Mouse (Mus musculus) MEL (cell line): ENCODE data around the gene Thap11. TPM values are rescaled to one million over a fixed set of nuclear protein-coding genes. Genes with fewer than 3 reads are reported as not detected.

ENCODE experiments used
- DNase-seq: peaks from one replicate; pipeline ENCODE4 v3.0.0; 2011; ENCODE audit warnings: low read depth, low spot score
- H3K27ac ChIP-seq: 2 replicates; pipeline ENCODE4 v1.5.1; 2012; ENCODE audit warnings: low read depth, mild to moderate bottlenecking, control low read depth, low read length, moderate library complexity; ENCODE audit not compliant: control insufficient read depth
- H3K27me3 ChIP-seq, 2 experiments: fragments of 150-350 bp in 1 of 2; sonication (generic) in 1 of 2; 2 replicates each; pipeline ENCODE4 v1.6.1; 2012; ENCODE audit warnings: low read length in 2 of 2, mild to moderate bottlenecking in 2 of 2, improper control_type of control experiment in 1 of 2, moderate library complexity in 1 of 2; ENCODE audit not compliant: insufficient read depth in 2 of 2, control insufficient read depth in 1 of 2
- H3K36me3 ChIP-seq, 2 experiments: 2 replicates each; pipeline ENCODE4 v1.6.1; 2012 to 2014; ENCODE audit warnings: low read length in 2 of 2, improper control_type of control experiment in 1 of 2, inconsistent platforms in 1 of 2, mild to moderate bottlenecking in 1 of 2; ENCODE audit not compliant: insufficient read depth in 2 of 2, control insufficient read depth in 1 of 2
- H3K4me1 ChIP-seq, 2 experiments: fragments of 150-350 bp in 1 of 2; sonication (generic) in 1 of 2; 2 replicates each; pipeline ENCODE4 v1.6.1; 2012; ENCODE audit warnings: low read length in 2 of 2, improper control_type of control experiment in 1 of 2, mild to moderate bottlenecking in 1 of 2; ENCODE audit not compliant: insufficient read depth in 2 of 2, control insufficient read depth in 1 of 2
- H3K4me3 ChIP-seq, 2 experiments: fragments of 150-350 bp in 1 of 2; sonication (generic) in 1 of 2; 2 replicates each; pipeline ENCODE4 v1.5.1; 2012; ENCODE audit warnings: low read depth in 2 of 2, low read length in 2 of 2, mild to moderate bottlenecking in 2 of 2, moderate library complexity in 2 of 2, control low read depth in 1 of 2, improper control_type of control experiment in 1 of 2; ENCODE audit not compliant: control insufficient read depth in 1 of 2, insufficient read depth in 1 of 2
- H3K79me2 ChIP-seq: 2 replicates; pipeline ENCODE4 v1.6.1; 2012; ENCODE audit warnings: mild to moderate bottlenecking, low read length, moderate library complexity; ENCODE audit not compliant: control insufficient read depth, poor library complexity, insufficient read depth
- H3K9ac ChIP-seq: 2 replicates; pipeline ENCODE4 v1.6.1; 2012; ENCODE audit warnings: low read depth, mild to moderate bottlenecking, control low read depth, low read length, moderate library complexity; ENCODE audit not compliant: control insufficient read depth, poor library complexity, severe bottlenecking
- H3K9me3 ChIP-seq: fragments of 150-350 bp; sonication (generic); replicated peaks from 2 replicates; pipeline ENCODE4 v1.6.1; 2012; ENCODE audit warnings: mild to moderate bottlenecking, low read length, improper control_type of control experiment, moderate library complexity; ENCODE audit not compliant: insufficient read depth
- BHLHE40 ChIP-seq: IDR thresholded peaks from 2 replicates; pipeline ENCODE4 v1.6.1; 2012; ENCODE audit warnings: low read depth, mild to moderate bottlenecking, inconsistent platforms, low read length, improper control_type of control experiment, borderline replicate concordance
- CHD1 ChIP-seq: IDR thresholded peaks from 2 replicates; pipeline ENCODE4 v1.6.1; 2012; ENCODE audit warnings: low read depth, mild to moderate bottlenecking, inconsistent platforms, low read length, improper control_type of control experiment
- ELF1 ChIP-seq: IDR thresholded peaks from 2 replicates; pipeline ENCODE4 v1.6.1; 2014; ENCODE audit warnings: low read depth, mild to moderate bottlenecking, inconsistent platforms, low read length, improper control_type of control experiment, moderate library complexity
- EP300 ChIP-seq, 2 experiments: IDR thresholded peaks; 2 replicates each; pipeline ENCODE4 v1.6.1; 2011; ENCODE audit warnings: improper control_type of control experiment in 2 of 2, low read length in 2 of 2, low read depth in 1 of 2, mild to moderate bottlenecking in 1 of 2
- ETS1 ChIP-seq: IDR thresholded peaks from 2 replicates; pipeline ENCODE4 v1.6.1; 2012; ENCODE audit warnings: low read depth, mild to moderate bottlenecking, inconsistent platforms, low read length, improper control_type of control experiment, moderate library complexity
- GABPA ChIP-seq: IDR thresholded peaks from 2 replicates; pipeline ENCODE4 v1.6.1; 2012; ENCODE audit warnings: low read depth, mild to moderate bottlenecking, inconsistent platforms, low read length, improper control_type of control experiment, moderate library complexity
- KAT2A ChIP-seq: conservative IDR thresholded peaks from 2 replicates; pipeline ENCODE4 v1.6.1; 2012; ENCODE audit warnings: low read depth, low read length, improper control_type of control experiment, inconsistent platforms
- MAZ ChIP-seq: IDR thresholded peaks from 2 replicates; pipeline ENCODE4 v1.6.1; 2012; ENCODE audit warnings: low read depth, mild to moderate bottlenecking, inconsistent platforms, low read length, improper control_type of control experiment
- MEF2A ChIP-seq: IDR thresholded peaks from 2 replicates; pipeline ENCODE4 v1.6.1; 2014; ENCODE audit warnings: low read depth, mild to moderate bottlenecking, inconsistent platforms, low read length, improper control_type of control experiment; ENCODE audit not compliant: poor library complexity, insufficient replicate concordance, severe bottlenecking; ENCODE audit errors: extremely low read depth
- NELFE ChIP-seq: IDR thresholded peaks from 2 replicates; pipeline ENCODE4 v1.6.1; 2011; ENCODE audit warnings: low read depth, low read length, improper control_type of control experiment
- NRF1 ChIP-seq: IDR thresholded peaks from 2 replicates; pipeline ENCODE4 v1.6.1; 2014; ENCODE audit warnings: low read depth, mild to moderate bottlenecking, inconsistent platforms, low read length, improper control_type of control experiment, moderate library complexity; ENCODE audit not compliant: poor library complexity, insufficient read depth, severe bottlenecking
- POLR2A ChIP-seq, 2 experiments: IDR thresholded peaks; 2 replicates each; pipeline ENCODE4 v1.6.1; 2011 to 2012; ENCODE audit warnings: low read length in 2 of 2, mild to moderate bottlenecking in 2 of 2, control low read depth in 1 of 2, improper control_type of control experiment in 1 of 2, low read depth in 1 of 2, moderate library complexity in 1 of 2; ENCODE audit not compliant: control insufficient read depth in 1 of 2, insufficient read depth in 1 of 2, poor library complexity in 1 of 2
- POLR2AphosphoS2 ChIP-seq: IDR thresholded peaks from 2 replicates; pipeline ENCODE4 v1.6.1; 2011; ENCODE audit warnings: low read length, improper control_type of control experiment
- RAD21 ChIP-seq: IDR thresholded peaks from 2 replicates; pipeline ENCODE4 v1.6.1; 2011; ENCODE audit warnings: mild to moderate bottlenecking, low read depth, low read length, improper control_type of control experiment
- RCOR1 ChIP-seq: IDR thresholded peaks from 2 replicates; pipeline ENCODE4 v1.6.1; 2012; ENCODE audit warnings: low read depth, mild to moderate bottlenecking, inconsistent platforms, low read length, improper control_type of control experiment
- SIN3A ChIP-seq: IDR thresholded peaks from 2 replicates; pipeline ENCODE4 v1.6.1; 2012; ENCODE audit warnings: low read length, improper control_type of control experiment, inconsistent platforms
- TAL1 ChIP-seq: IDR thresholded peaks from 2 replicates; pipeline ENCODE4 v1.6.1; 2012; ENCODE audit warnings: mild to moderate bottlenecking, inconsistent platforms, low read length, moderate library complexity, mixed read lengths
- TBP ChIP-seq: IDR thresholded peaks from 2 replicates; pipeline ENCODE4 v1.8.0; 2011; ENCODE audit warnings: low read depth, low read length, improper control_type of control experiment
- TCF12 ChIP-seq: IDR thresholded peaks from 2 replicates; pipeline ENCODE4 v1.6.1; 2014; ENCODE audit warnings: low read depth, mild to moderate bottlenecking, inconsistent platforms, low read length, improper control_type of control experiment, moderate library complexity
- UBTF ChIP-seq: IDR thresholded peaks from 2 replicates; pipeline ENCODE4 v1.6.1; 2012; ENCODE audit warnings: low read depth, mild to moderate bottlenecking, inconsistent platforms, low read length, improper control_type of control experiment, moderate library complexity, borderline replicate concordance; ENCODE audit not compliant: insufficient read depth
- USF2 ChIP-seq, 2 experiments: IDR thresholded peaks; 2 replicates each; pipeline ENCODE4 v1.6.1; 2011 to 2012; ENCODE audit warnings: improper control_type of control experiment in 2 of 2, low read length in 2 of 2, borderline replicate concordance in 1 of 2, inconsistent platforms in 1 of 2, low read depth in 1 of 2, mild to moderate bottlenecking in 1 of 2; ENCODE audit not compliant: insufficient read depth in 1 of 2
- ZC3H11A ChIP-seq: IDR thresholded peaks from 2 replicates; pipeline ENCODE4 v1.6.1; 2012; ENCODE audit warnings: low read depth, mild to moderate bottlenecking, inconsistent platforms, low read length, improper control_type of control experiment
- ZKSCAN1 ChIP-seq: IDR thresholded peaks from 2 replicates; pipeline ENCODE4 v1.6.1; 2012; ENCODE audit warnings: low read depth, mild to moderate bottlenecking, inconsistent platforms, low read length, improper control_type of control experiment, moderate library complexity
- ZMIZ1 ChIP-seq: IDR thresholded peaks from 2 replicates; pipeline ENCODE4 v1.6.1; 2012; ENCODE audit warnings: low read depth, mild to moderate bottlenecking, inconsistent platforms, low read length, improper control_type of control experiment, moderate library complexity
- ZNF384 ChIP-seq: IDR thresholded peaks from 2 replicates; pipeline ENCODE4 v1.6.1; 2012; ENCODE audit warnings: low read depth, mild to moderate bottlenecking, inconsistent platforms, low read length, improper control_type of control experiment
- polyA plus RNA-seq, 2 experiments: library from polyadenylated mRNA; stranded (reverse) in 1 of 2; unstranded in 1 of 2; fragments of >175 nt in 1 of 2; fragments of >200 nt in 1 of 2; gene quantifications; 2 replicates each; pipeline versions ENCODE4 v1.2.1 to v1.2.4; 2012; ENCODE audit warnings: low replicate concordance in 2 of 2, low read depth in 1 of 2; ENCODE audit not compliant: insufficient read length in 2 of 2, insufficient read depth in 1 of 2, missing spikeins in 1 of 2
- total RNA-seq: library from RNA; depleted of rRNA; stranded (reverse); fragments of 300-350 nt; gene quantifications from 2 replicates; pipeline ENCODE4 v1.2.3, GENCODE M21; 2012

Gene Thap11
- total and polyA plus RNA-seq, 3 experiments = 48.8 to 51.4 TPM; not detected in 1

GRCm38 (mm10) chr8:105897801-105898480 lies 43.0 kb downstream of the Thap11 start:
- peaks cover 6% of the 10 kb centered on the region; the same call in 1 of the 2 replicates for H3K79me2 ChIP-seq
- H3K4me3 ChIP-seq = no peak overlapping the region
- peaks cover 0 to 6% of the 10 kb centered on the region in 2 experiments; a peak in 2 of 4 replicates for H3K36me3 ChIP-seq
- DNase-seq = no peak
- no peak overlapping the region for H3K27ac ChIP-seq
- H3K9me3 ChIP-seq = no peaks in the 10 kb centered on the region
- peaks cover 5 to 8% of the 10 kb centered on the region in 2 experiments for H3K4me1 ChIP-seq
- TF ChIP-seq ZNF384 (no peak), POLR2A (IDR thresholded peaks at IDR 0.05; ENCODE audit: control insufficient read depth in 1 of 2, insufficient read depth in 1 of 2, low read depth in 1 of 2, low read length in 2 of 2, poor library complexity in 1 of 2) (no peak), ZKSCAN1 (no peak), BHLHE40 (no peak), USF2 (IDR thresholded peaks at IDR 0.05; ENCODE audit: borderline replicate concordance in 1 of 2, insufficient read depth in 1 of 2, low read depth in 1 of 2, low read length in 2 of 2) (no peak), MEF2A (no peak), NELFE (no peak), TAL1 (no peak), EP300 (IDR thresholded peaks at IDR 0.05; ENCODE audit: low read depth in 1 of 2, low read length in 2 of 2) (no peak), SIN3A (no peak), UBTF (no peak), RCOR1 (no peak), TCF12 (no peak)
- no peaks in the 10 kb centered on the region for H3K27me3 ChIP-seq
- H3K9ac ChIP-seq = no peak overlapping the region

- Histone ChIP-seq H3K79me2 (peaks cover 6% of the 10 kb centered on the region; the same call in 1 of the 2 replicates), H3K36me3 (peaks cover 0 to 6% of the 10 kb centered on the region in 2 experiments; a peak in 3 of 4 replicates), H3K4me3 (peak within 1 kb of the TSS; percentile 67 to 94), H3K4me1 (peaks cover 5 to 8% of the 10 kb centered on the region in 2 experiments), H3K9ac (peak within 1 kb of the TSS; percentile 96), H3K27ac (peak within 1 kb of the TSS; percentile 83), H3K9me3 (no peaks in the 10 kb centered on the region), H3K27me3 (no peaks in the 10 kb centered on the region)
- peak; percentile 96 for DNase-seq
- no peak for TF ChIP-seq MEF2A
- TF ChIP-seq ZMIZ1 = peak; percentile 71; the same call in 1 of the 2 replicates
- 0 out of 2 replicates have a peak, but pooled peaks have one; percentile 21 for TF ChIP-seq ZC3H11A
- TF ChIP-seq ELF1 = peak; percentile 70; the same call in 1 of the 2 replicates
- no peak; the same call in 1 of the 2 replicates for TF ChIP-seq POLR2AphosphoS2
- TF ChIP-seq NELFE = peak; percentile 79
- TF ChIP-seq GABPA = peak; percentile 81; the same call in 1 of the 2 replicates
- TF ChIP-seq NRF1 = peak; percentile 38; the same call in 1 of the 2 replicates
- peak; percentile 65 to 68; a peak in 2 of 4 replicates for TF ChIP-seq POLR2A (IDR thresholded peaks at IDR 0.05; ENCODE audit: control insufficient read depth in 1 of 2, insufficient read depth in 1 of 2, low read depth in 1 of 2, low read length in 2 of 2, poor library complexity in 1 of 2)
- TF ChIP-seq CHD1 = no peak
- no peak for TF ChIP-seq TBP
- TF ChIP-seq KAT2A = peak; percentile 69; the same call in 1 of the 2 replicates
- peak; percentile 91 for TF ChIP-seq MAZ
- TF ChIP-seq RCOR1 = no peak
- TF ChIP-seq RAD21 = no peak
- TF ChIP-seq BHLHE40 = no peak
- peak; percentile 48; the same call in 1 of the 2 replicates for TF ChIP-seq ETS1
- no peak for TF ChIP-seq EP300 (IDR thresholded peaks at IDR 0.05; ENCODE audit: low read depth in 1 of 2, low read length in 2 of 2)
Observed at GRCm38 (mm10) chr8:105900180-105900940, 45.4 kb downstream of the Thap11 start, which contains the start of gene Pskh1. TSS of gene Pskh1 (plus strand) at chr8:105900441.
